Mouse (Mus musculus) embryonic facial prominence, embryonic 13.5 days (tissue): ENCODE data around the gene Camk2g. TPM values are rescaled to one million over a fixed set of nuclear protein-coding genes. Genes with fewer than 3 reads are reported as not detected.

Experiments used
- ATAC-seq: fragments of 200-750 bp; cut with Nextera tagmentation; 2 replicates; pipeline ENCODE4 v1.8.0; 2017; ENCODE audit warnings: low read depth; ENCODE audit not compliant: insufficient number of reproducible peaks, insufficient read depth, low FRiP score, low TSS enrichment
- H3K27ac ChIP-seq: fragments of 300-500 bp; sonication (generic); 2 replicates; pipeline ENCODE4 v1.5.1; 2015; ENCODE audit warnings: moderate library complexity, mild to moderate bottlenecking, inconsistent platforms
- H3K27me3 ChIP-seq: fragments of 300-500 bp; sonication (generic); 2 replicates; pipeline ENCODE4 v1.6.1; 2015; ENCODE audit warnings: mild to moderate bottlenecking, inconsistent platforms
- H3K36me3 ChIP-seq: fragments of 300-500 bp; sonication (generic); 2 replicates; pipeline ENCODE4 v1.6.1; 2015; ENCODE audit warnings: mild to moderate bottlenecking, inconsistent platforms
- H3K4me1 ChIP-seq: fragments of 300-500 bp; sonication (generic); 2 replicates; pipeline ENCODE4 v1.6.1; 2015; ENCODE audit warnings: inconsistent platforms
- H3K4me2 ChIP-seq: fragments of 300-500 bp; sonication (generic); 2 replicates; pipeline ENCODE4 v1.6.1; 2015; ENCODE audit warnings: moderate library complexity, mild to moderate bottlenecking, inconsistent platforms
- H3K4me3 ChIP-seq: fragments of 300-500 bp; sonication (generic); 2 replicates; pipeline ENCODE4 v1.5.1; 2015; ENCODE audit warnings: mild to moderate bottlenecking, inconsistent platforms
- H3K9ac ChIP-seq: fragments of 300-500 bp; sonication (generic); 2 replicates; pipeline ENCODE4 v1.6.1; 2015; ENCODE audit warnings: mild to moderate bottlenecking, inconsistent platforms
- H3K9me3 ChIP-seq: fragments of 300-500 bp; sonication (generic); 2 replicates; pipeline ENCODE4 v1.6.1; 2016; ENCODE audit warnings: inconsistent platforms
- WGBS: fragments of 180-500 bp; shearing (Covaris S2); methylation state at CpG from one replicate; pipeline ENCODE4 v1.1.7; 2015; ENCODE audit warnings: mixed read lengths; 5-methylcytosine and 5-hydroxymethylcytosine counted together
- polyA plus RNA-seq: library from polyadenylated mRNA; unstranded; fragments of >200 nt; fragmentation: Nextera tagmentation; extraction: Ambion mirVana; gene quantifications from 2 replicates; pipeline ENCODE4 v1.2.1, GENCODE M21; 2015

Gene Camk2g
- polyA plus RNA-seq, 1 experiment from 2014 or later: 62.6 TPM

DNA sequence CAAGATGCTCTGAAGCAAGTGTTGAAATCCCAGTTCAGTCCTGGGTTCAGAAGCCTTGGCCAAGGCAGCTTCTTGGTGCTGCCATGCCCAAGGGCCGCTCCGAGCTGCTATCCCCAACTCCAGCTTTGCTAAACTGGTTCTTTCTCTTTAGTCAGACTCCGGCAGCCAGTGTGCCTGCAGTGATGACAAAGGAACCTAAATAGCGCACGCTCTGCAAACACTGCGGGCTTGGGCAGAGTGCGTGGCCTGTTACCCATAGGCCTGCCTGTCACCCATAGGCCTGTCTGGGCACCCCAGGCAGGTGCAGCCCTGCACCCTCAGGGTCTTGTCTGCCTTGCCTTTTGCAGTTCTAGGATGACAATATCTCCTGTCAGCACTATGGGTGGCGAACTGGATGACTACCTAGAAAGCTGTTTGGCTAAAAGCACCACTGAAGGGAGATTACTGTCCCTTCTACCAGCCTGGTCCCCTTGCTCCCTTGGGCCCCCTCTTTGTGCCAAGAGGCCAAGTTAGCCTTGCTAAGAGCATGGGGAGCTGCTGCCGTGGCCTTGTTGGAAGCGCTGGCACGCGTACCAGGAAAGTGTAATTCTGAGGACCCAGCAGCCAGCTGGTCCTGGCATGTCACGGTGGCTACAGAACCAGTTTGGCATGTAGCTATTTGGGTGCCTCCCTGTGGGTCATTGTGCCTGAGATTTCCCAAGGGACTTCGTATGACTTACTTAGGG lies 12.4 kb upstream of the Camk2g start:
- no peaks in the 10 kb centered on the region for H3K36me3 ChIP-seq
- H3K27ac ChIP-seq: peak overlapping the region; percentile 71
- H3K4me3 ChIP-seq: no peak overlapping the region
- no peak overlapping the region for H3K9ac ChIP-seq
- WGBS: 81% methylated on average over 14 of the region's 14 CpGs
- H3K4me1 ChIP-seq: peaks cover 29% of the 10 kb centered on the region
- ATAC-seq: no peak
- H3K4me2 ChIP-seq: no peak overlapping the region
- no peaks in the 10 kb centered on the region for H3K9me3 ChIP-seq
- H3K27me3 ChIP-seq: no peaks in the 10 kb centered on the region

DNA sequence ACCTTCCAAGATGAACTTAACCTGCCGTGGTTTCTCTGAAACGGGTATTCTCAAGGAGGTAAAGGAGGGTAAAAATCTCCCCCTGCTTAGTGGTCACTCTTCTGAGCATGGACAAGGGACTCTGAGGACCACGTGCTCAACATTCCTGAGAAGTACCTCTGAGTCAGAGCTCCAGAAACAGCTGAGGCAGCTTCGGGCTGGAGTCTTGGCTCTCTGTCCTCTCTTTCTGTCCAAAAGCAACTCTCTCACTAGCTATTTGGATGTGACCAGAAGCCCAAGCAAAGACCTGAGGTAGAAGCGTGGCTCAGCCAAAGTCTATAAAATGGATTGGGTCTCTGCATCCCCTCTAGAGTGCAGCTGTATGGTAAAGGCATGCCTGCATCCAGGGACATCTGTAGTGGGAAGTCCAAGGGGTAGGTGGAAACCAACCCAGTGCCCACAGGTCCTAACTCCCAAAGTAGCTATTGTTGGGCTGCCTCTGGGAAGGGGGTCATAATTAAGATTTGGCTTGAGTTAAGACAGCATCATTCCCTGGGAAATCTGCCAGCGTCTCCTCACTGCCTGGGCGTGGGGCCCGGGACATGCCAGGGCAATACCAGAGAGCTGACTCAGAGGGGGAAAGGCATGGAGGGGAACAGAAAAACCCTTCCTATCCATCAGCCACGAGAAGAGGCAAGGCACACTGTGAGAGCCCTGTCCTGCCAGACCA lies 11.2 kb upstream of the Camk2g start:
- WGBS: 52% methylated on average over 9 of the region's 9 CpGs
- no peak overlapping the region for H3K4me2 ChIP-seq
- ATAC-seq: peak; percentile 75
- no peaks in the 10 kb centered on the region for H3K36me3 ChIP-seq
- H3K27me3 ChIP-seq: no peaks in the 10 kb centered on the region
- peaks cover 29% of the 10 kb centered on the region for H3K4me1 ChIP-seq
- H3K27ac ChIP-seq: peak overlapping the region; percentile 71
- no peak overlapping the region for H3K9ac ChIP-seq
- H3K9me3 ChIP-seq: no peaks in the 10 kb centered on the region
- H3K4me3 ChIP-seq: no peak overlapping the region

DNA sequence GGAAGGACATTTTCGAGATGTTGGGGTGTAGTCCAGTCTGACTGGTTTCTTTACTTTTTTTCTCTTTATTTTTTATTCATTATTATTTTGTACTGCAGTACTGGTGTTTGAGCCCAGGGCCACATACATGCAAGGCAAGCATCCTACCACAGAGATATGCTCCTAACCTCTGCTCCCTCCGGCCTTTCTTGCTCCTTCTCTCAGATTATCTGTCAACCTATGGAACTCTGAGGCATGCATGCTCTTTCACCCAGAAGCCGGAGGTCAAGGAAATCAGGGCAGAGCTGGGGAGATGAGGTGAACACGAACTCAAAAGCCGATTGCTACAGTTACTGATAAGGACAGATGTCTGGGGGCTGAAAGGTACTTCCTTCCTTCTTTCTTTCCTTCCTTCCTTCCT lies 10.6 kb upstream of the Camk2g start:
- Histone ChIP-seq H3K27ac (peak overlapping the region; percentile 44), H3K9ac (no peak overlapping the region), H3K4me3 (no peak overlapping the region), H3K4me1 (peaks cover 29% of the 10 kb centered on the region), H3K36me3 (no peaks in the 10 kb centered on the region), H3K27me3 (no peaks in the 10 kb centered on the region), H3K4me2 (no peak overlapping the region), H3K9me3 (no peaks in the 10 kb centered on the region)
- 62% methylated on average over 5 of the region's 5 CpGs for WGBS
- ATAC-seq: no peak

DNA sequence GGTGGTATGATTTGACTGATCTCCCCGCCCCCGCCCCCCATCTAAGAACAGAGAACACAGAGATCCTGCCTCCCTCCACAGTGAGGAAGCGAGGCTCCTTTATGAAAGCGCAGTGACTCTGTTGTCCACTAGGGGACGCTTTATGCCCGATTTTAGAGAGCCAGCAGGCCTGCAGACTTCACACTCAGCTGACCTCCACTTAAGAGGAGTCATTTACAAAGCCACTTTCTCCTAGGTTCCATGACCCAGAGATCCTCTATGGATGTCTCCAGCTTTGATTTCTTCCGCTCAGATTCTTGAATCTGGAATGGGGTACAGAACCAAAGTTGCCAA lies 9.7 kb upstream of the Camk2g start:
- Histone ChIP-seq H3K27ac (no peak overlapping the region), H3K9me3 (no peaks in the 10 kb centered on the region), H3K27me3 (no peaks in the 10 kb centered on the region), H3K36me3 (no peaks in the 10 kb centered on the region), H3K4me2 (no peak overlapping the region), H3K4me1 (peaks cover 32% of the 10 kb centered on the region), H3K9ac (no peak overlapping the region), H3K4me3 (no peak overlapping the region)
- ATAC-seq: no peak
- 8% methylated on average over 7 of the region's 7 CpGs for WGBS

DNA sequence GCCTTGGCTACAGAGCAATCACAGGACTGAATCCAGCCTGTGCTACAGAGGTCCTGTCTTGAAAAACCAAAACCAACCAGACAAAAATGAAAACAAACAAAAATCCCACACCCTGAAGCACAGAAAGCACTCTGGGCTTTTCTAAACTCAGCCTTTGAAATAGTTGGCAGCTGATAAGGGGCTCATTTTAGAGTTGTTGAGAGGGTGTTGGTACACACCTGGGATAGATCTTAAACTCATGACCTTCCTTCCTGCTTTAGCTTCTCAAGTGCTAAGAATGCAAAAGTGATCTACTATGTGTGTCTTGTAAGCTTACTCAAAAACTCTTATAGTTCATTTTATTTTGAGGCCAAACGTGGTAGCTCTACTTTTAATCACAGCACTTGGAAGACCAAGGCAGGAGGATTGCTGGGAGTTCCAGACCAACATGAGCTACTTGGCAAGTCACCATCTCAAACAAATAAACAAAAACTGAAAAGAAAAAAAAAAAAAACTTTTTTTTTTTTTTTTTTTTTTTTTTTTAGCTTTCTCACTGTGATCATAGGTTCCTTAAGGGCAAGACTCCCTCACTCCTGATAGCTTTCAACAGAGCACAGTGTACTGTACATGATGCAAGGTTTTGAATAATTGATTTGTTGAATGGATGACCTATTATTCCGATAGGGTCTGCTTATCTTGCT lies 9.2 kb upstream of the Camk2g start:
- no peak overlapping the region for H3K4me3 ChIP-seq
- H3K4me2 ChIP-seq: no peak overlapping the region
- 34% methylated on average over 2 of the region's 2 CpGs for WGBS
- H3K36me3 ChIP-seq: no peaks in the 10 kb centered on the region
- peaks cover 37% of the 10 kb centered on the region for H3K4me1 ChIP-seq
- no peaks in the 10 kb centered on the region for H3K9me3 ChIP-seq
- H3K9ac ChIP-seq: no peak overlapping the region
- no peak overlapping the region for H3K27ac ChIP-seq
- no peaks in the 10 kb centered on the region for H3K27me3 ChIP-seq
- ATAC-seq: no peak

DNA sequence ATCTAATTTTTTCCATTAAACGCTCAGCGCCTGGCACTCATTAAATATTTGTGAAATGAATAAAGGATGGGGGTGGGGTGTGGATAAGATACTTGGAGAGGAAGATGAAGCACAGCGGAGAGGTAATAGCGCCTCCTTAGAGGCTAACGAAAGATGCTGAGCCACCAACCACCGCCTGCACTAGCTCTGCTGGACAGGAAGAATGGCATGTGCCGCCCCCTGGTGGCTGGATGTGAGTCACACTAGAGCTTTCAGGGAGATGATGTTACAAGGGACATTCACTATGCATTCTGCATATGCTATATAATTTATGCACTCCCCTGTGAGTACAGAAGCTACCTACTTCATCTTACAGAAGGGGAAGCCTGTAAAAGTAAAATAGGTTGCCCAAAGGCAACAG lies 4.9 kb upstream of the Camk2g start:
- Histone ChIP-seq H3K27me3 (no peaks in the 10 kb centered on the region), H3K36me3 (no peaks in the 10 kb centered on the region), H3K9me3 (no peaks in the 10 kb centered on the region), H3K4me2 (no peak overlapping the region), H3K4me1 (peaks cover 24% of the 10 kb centered on the region), H3K4me3 (no peak overlapping the region), H3K9ac (no peak overlapping the region), H3K27ac (no peak overlapping the region)
- no peak for ATAC-seq
- 7% methylated on average over 7 of the region's 7 CpGs for WGBS

DNA sequence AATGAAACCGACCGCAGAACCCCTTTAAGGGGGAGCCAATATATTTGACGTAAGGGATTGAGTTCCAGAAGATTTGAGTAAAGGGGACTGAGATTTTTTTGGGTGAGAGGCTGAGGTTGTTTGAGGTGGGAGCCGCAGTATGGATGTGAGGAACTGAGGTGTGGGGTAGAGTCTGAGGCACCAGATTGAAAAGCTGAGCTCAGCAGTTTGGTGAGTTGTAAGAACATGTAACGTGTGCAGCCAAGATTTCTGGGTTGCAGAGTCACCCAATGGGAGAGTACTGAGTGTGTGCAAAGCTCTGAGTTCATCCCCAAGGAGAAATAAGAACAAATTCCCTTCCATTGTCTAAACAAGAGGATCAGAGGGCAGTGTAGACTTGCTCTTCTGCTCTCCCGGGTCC lies 4.4 kb upstream of the Camk2g start:
- H3K4me3 ChIP-seq: no peak overlapping the region
- H3K9me3 ChIP-seq: no peaks in the 10 kb centered on the region
- 78% methylated on average over 6 of the region's 6 CpGs for WGBS
- ATAC-seq: no peak
- no peak overlapping the region for H3K27ac ChIP-seq
- H3K4me1 ChIP-seq: peaks cover 21% of the 10 kb centered on the region
- H3K9ac ChIP-seq: no peak overlapping the region
- H3K36me3 ChIP-seq: no peaks in the 10 kb centered on the region
- no peak overlapping the region for H3K4me2 ChIP-seq
- no peaks in the 10 kb centered on the region for H3K27me3 ChIP-seq

DNA sequence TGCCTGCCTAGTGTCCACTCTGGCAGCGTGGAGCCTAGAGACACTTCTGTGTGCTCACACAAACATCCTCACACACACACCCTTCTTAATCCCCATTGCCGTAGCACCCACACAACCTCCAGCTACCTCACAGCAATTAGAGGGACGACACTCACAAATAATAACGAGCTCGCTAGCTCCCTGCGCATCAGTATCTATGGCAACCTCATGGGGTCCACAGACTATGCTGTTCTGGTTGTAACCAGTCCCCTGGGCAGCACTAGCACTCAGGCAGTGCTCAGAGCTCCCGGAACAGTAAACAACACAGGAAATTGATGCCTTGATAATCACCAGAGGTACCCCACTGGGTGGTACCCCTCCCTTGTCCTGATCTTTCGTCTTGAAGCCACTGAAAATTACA lies 2.8 kb upstream of the Camk2g start:
- Histone ChIP-seq H3K4me2 (no peak overlapping the region), H3K27ac (no peak overlapping the region), H3K4me3 (no peak overlapping the region), H3K27me3 (no peaks in the 10 kb centered on the region), H3K4me1 (peaks cover 35% of the 10 kb centered on the region), H3K9me3 (no peaks in the 10 kb centered on the region), H3K9ac (no peak overlapping the region), H3K36me3 (peaks cover under 1% of the 10 kb centered on the region; the same call in 1 of the 2 replicates)
- WGBS: 65% methylated on average over 8 of the region's 8 CpGs
- no peak for ATAC-seq

DNA sequence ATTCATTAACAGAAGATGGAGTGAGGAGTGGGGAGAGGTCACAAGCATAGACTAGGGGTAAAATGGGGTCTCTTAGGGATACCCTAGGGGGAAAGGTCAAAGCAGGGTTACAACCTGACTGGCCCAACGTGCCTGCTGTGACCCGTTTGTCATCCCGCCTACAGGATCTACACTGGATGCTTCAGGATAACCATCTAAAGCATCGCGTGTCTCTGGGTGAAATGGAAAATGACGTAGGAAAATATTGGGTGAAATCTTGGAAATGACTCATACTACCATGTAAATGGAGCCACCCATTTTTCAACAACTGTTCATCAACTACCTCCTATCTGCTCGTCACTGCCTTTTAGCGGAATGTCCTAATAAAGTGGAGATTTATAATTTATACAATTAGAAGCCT lies 2.3 kb upstream of the Camk2g start:
- H3K9me3 ChIP-seq: no peaks in the 10 kb centered on the region
- H3K9ac ChIP-seq: no peak overlapping the region
- ATAC-seq: no peak
- no peaks in the 10 kb centered on the region for H3K27me3 ChIP-seq
- H3K4me2 ChIP-seq: no peak overlapping the region
- H3K36me3 ChIP-seq: peaks cover 6% of the 10 kb centered on the region
- peaks cover 40% of the 10 kb centered on the region for H3K4me1 ChIP-seq
- H3K27ac ChIP-seq: no peak overlapping the region
- H3K4me3 ChIP-seq: no peak overlapping the region
- WGBS: 69% methylated on average over 8 of the region's 8 CpGs

DNA sequence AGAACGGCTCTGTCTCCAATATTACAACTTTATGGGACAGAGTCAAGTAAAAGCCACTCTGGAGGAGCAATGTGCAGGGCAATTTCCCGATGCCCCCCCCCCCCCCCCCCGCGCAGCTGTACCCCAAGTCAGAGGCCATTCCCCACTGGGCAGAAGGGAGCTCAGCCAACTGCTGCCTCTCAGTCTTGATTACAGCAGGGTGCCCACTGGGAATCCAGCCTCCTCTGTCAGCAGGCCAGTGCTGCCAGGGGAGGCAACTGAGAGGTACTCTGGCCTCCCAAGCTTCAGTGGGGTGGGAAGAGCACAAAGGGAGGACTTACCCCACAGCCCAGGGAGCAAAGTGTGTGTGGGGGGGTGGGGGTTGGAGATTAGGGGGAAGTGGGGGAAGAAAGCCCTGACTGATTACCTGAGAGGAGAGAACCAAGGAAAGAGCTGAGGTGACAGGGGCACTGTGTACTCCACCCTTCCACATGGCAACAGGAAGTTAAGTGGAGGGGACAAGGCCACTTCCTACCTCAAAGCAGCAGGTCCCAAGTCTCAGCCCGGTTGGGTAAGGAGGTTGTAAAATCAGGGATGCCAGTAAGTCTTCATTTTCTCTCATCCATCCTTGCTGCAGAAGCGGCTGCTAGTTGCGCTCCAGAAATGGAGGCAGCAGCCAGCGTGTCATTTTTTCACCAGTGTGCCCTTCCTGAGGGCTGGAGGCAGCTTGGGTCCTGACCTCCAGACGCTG lies 1.7 kb upstream of the Camk2g start:
- no peak overlapping the region for H3K27ac ChIP-seq
- H3K36me3 ChIP-seq: peaks cover 11% of the 10 kb centered on the region
- H3K9ac ChIP-seq: no peak overlapping the region
- ATAC-seq: no peak
- peaks cover 44% of the 10 kb centered on the region for H3K4me1 ChIP-seq
- WGBS: 39% methylated on average over 7 of the region's 9 CpGs
- peak overlapping the region; percentile 87 for H3K4me2 ChIP-seq
- 0 out of 2 replicates have a peak overlapping the region, but pooled peaks have one; percentile 79 for H3K4me3 ChIP-seq
- no peaks in the 10 kb centered on the region for H3K9me3 ChIP-seq
- no peaks in the 10 kb centered on the region for H3K27me3 ChIP-seq

DNA sequence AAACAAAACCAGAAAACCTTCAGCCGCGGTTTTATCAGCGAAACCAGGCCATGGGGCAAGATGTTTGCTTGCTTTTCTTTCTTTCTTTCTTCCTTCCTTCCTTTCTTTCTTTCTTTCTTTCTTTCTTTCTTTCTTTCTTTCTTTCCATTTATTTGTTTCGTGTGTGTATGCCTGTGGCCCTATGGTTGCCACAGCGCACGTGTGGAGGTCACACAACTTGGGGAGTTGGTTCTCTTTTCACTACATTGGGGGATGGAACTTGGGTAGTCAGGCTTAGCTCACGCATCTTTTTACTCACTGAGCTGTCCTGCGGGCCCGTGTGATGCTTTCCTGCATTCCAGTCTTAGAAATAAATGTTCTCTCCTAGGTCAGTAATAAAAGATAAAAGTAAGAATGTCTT lies 701 bp upstream of the Camk2g start:
- Histone ChIP-seq H3K27me3 (no peaks in the 10 kb centered on the region), H3K36me3 (peaks cover 21% of the 10 kb centered on the region), H3K4me2 (peak overlapping the region; percentile 87), H3K27ac (peak overlapping the region; percentile 82), H3K4me1 (peaks cover 44% of the 10 kb centered on the region), H3K9me3 (no peaks in the 10 kb centered on the region), H3K9ac (peak overlapping the region; percentile 86), H3K4me3 (peak overlapping the region; percentile 79)
- ATAC-seq: no peak
- WGBS: 9% methylated on average over 9 of the region's 9 CpGs
